Mouse (Mus musculus) c-Kit-positive CD71-positive TER-119-negative erythroid progenitor cells, embryonic 14.5 days (primary cell): ENCODE measurements around the gene 1700011M02Rik.
"Not testable (repeated sequence)": the region's sequence is repeated elsewhere in the genome, so short reads cannot be mapped to it uniquely, and the experiment has no call there.

Source experiments
- DNase-seq: peaks from one replicate; pipeline ENCODE4 v3.0.0-alpha.2; 2013; ENCODE audit warnings: low read depth

The 1700011M02Rik gene

DNA sequence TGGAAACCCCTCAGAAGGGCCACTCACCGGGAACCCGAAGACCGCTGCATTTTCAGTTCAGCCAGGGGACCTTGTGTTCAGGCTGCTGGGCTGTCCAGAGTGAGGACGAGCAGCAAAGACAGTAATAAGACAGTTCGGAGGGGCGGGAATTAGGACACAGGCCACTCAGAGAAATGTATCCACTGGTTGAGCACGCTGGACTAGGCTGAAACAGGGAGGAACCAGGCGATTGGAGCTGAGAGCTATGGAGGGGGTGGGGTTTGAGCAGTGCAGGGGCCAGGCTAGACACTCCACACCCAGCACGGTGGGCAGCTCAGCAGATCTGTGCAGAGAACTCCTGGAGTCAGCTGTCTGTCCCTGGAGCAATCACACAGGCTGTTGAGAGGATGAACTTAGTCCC is at the start of gene 1700011M02Rik, which contains the start of gene Dmrtc1a:
Gene 1700011M02Rik, plus strand, starts transcription at position 319 of the 400 bp plus-strand sequence.
Gene Dmrtc1a, minus strand, starts transcription at position 101 of the 400 bp plus-strand sequence.
- not testable (repeated sequence) for DNase-seq

- DNase-seq = no peak
Measured at GRCm38 (mm10) chrX:102867871-102868270, 40.8 kb upstream of the 1700011M02Rik start, which contains the start of gene 1700031F05Rik. Gene 1700031F05Rik, minus strand, starts transcription at chrX:102867971.

- not testable (repeated sequence) for DNase-seq
Measured at GRCm38 (mm10) chrX:102914823-102915222, 6.1 kb downstream of the 1700011M02Rik start.

GRCm38 (mm10) chrX:102926707-102927106 is 18.0 kb downstream of the 1700011M02Rik start:
- DNase-seq = not testable (repeated sequence)

GRCm38 (mm10) chrX:102928072-102928471 is 19.4 kb downstream of the 1700011M02Rik start, which contains the start of gene 1700018G05Rik:
Gene 1700018G05Rik, plus strand, starts transcription at chrX:102928372.
- not testable (repeated sequence) for DNase-seq

GRCm38 (mm10) chrX:102932992-102933570 is 24.4 kb downstream of the 1700011M02Rik start:
- DNase-seq = no peak

- no peak for DNase-seq
Measured at GRCm38 (mm10) chrX:102933571-102934394, 25.1 kb downstream of the 1700011M02Rik start.

DNA sequence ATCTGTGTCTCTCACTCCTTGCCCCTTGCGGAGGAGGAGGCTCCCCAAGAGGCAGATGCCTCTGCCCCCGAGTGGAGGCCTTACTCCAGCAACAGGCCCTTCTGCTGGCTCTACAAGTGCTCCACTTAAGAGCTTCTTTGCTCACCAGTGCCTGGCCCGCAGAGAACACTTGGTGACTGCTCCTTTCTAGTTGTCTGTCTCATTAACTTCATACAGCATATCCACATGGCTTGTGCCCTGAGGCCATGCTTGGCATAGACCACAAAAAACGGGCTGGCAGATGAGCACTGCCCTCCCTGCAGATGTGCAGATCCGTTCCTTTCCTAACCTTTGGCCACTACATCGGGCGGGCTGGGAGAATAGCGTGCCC is 25.7 kb downstream of the 1700011M02Rik start:
- DNase-seq = no peak

DNA sequence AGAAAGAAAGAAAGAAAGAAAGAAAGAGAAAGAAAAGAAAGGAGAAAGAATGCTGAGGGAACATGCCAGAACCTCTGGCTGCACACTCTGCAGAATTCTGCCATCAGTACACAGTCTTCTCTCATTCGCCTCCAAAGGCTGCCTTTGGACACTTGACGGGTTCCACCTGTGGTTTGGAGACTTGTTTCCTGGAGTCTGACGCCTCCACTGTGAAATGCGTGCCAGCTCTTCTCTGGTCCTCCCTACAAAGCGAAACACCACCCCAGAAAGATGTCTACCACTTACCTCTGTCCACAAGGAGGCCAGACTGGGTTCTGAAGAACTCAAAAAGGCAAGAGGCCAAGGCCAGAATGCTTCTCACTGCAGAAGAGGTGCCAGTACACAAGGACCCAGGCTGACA is 28.0 kb downstream of the 1700011M02Rik start:
- DNase-seq = no peak

DNA sequence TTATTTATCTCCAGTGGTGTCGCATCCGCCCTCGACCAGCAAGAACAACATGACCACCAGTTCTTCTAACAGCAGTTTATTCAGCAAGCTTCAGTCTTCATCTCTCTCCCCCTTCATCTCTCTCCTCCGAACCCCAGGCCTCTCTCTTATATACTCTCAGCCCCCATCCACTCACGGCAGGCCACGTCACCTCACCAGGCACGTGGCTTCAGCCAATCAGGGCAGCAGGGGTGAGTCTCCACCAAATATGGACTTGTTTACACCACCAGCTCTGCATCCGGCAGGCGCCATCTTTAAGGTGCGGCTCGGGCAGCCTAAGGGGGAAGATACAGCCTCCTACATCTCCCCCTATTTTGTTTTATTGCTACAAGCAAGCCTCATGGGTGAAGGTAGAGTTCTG is 41.4 kb downstream of the 1700011M02Rik start:
- DNase-seq = not testable (repeated sequence)

DNA sequence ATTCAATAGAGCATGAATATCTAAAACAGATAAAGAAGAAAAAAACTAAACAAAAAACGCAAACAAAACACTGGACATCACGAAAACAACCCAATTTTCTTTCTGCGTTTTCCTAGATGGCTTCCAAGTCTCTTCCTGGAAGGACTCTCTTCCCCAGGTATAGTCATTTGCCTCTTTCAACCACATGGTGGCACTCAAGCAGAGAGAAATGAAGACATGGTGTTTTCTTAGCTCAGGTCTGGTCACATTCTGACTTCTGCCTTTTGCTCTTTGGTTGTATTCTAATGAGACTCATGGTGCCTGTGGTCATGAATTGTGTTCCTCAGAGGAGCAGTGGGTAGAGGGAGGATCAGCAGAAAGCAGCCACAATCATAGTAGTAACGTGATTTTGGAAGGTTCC is 50.2 kb downstream of the 1700011M02Rik start:
- no peak for DNase-seq
